Mouse (Mus musculus) G1E (cell line): ENCODE measurements at regions not wholly inside any gene's neighbourhood (a gene's known extent, or its start where the extent isn't known, plus 50 kb on each side); places are given as distances from the start of the nearest gene placed in this dataset.

Source experiments
- ATAC-seq: 2 replicates; pipeline ENCODE4 v1.8.0; 2016; ENCODE audit warnings: mild to moderate bottlenecking; ENCODE audit not compliant: insufficient number of reproducible peaks, poor library complexity, low FRiP score, severe bottlenecking; ENCODE audit errors: extremely low read depth
- DNase-seq: peaks from one replicate; pipeline ENCODE4 v3.0.0; 2012; ENCODE audit warnings: low spot score
- H3K27me3 ChIP-seq: 2 replicates; pipeline ENCODE4 v1.6.1; 2012; ENCODE audit warnings: mild to moderate bottlenecking, low read length, inconsistent platforms; ENCODE audit not compliant: insufficient read depth
- H3K36me3 ChIP-seq: replicated peaks from 2 replicates; pipeline ENCODE3; 2012; ENCODE audit warnings: mild to moderate bottlenecking, inconsistent platforms
- H3K4me1 ChIP-seq: 2 replicates; pipeline ENCODE4 v1.6.1; 2012; ENCODE audit warnings: low read depth, low read length, inconsistent platforms, mixed read lengths; ENCODE audit not compliant: insufficient read depth
- H3K4me3 ChIP-seq: 2 replicates; pipeline ENCODE4 v1.5.1; 2012; ENCODE audit warnings: low read depth, mild to moderate bottlenecking, inconsistent platforms, low read length, moderate library complexity, mixed read lengths
- H3K9me3 ChIP-seq: replicated peaks from 2 replicates; pipeline ENCODE4 v1.6.1; 2012; ENCODE audit warnings: inconsistent platforms
- CTCF ChIP-seq: IDR thresholded peaks from 2 replicates; pipeline ENCODE4 v1.5.1; 2012; ENCODE audit warnings: low read depth, low read length, inconsistent platforms, mixed read lengths
- GATA1 ChIP-seq: IDR thresholded peaks from 2 replicates; pipeline ENCODE4 v1.6.1; 2012; ENCODE audit warnings: borderline replicate concordance, low read length, inconsistent platforms, mixed read lengths
- GATA2 ChIP-seq: IDR thresholded peaks from 2 replicates; pipeline ENCODE4 v1.6.1; 2012; ENCODE audit warnings: low read depth, low read length, inconsistent platforms, borderline replicate concordance
- POLR2AphosphoS5 ChIP-seq: IDR thresholded peaks from 2 replicates; pipeline ENCODE4 v1.6.1; 2012; ENCODE audit warnings: low read depth, low read length, inconsistent platforms; ENCODE audit not compliant: insufficient replicate concordance
- TAL1 ChIP-seq: conservative IDR thresholded peaks from 2 replicates; pipeline ENCODE4 v1.6.1; 2012; ENCODE audit warnings: low read depth, low read length, inconsistent platforms, mixed read lengths

- Histone ChIP-seq H3K9me3 (no peaks in the 10 kb centered on the region), H3K36me3 (no peaks in the 10 kb centered on the region), H3K27me3 (no peaks in the 10 kb centered on the region), H3K4me1 (no peaks in the 10 kb centered on the region), H3K4me3 (no peak overlapping the region)
- no peak for TF ChIP-seq GATA2
- no peak for TF ChIP-seq CTCF
- TF ChIP-seq TAL1: no peak
- TF ChIP-seq POLR2AphosphoS5: no peak
- no peak for TF ChIP-seq GATA1
- DNase-seq (no peak), ATAC-seq (no peak)
Measured at GRCm38 (mm10) chr15:41347221-41347620, 1213.1 kb downstream of the 9330182O14Rik start.

GRCm38 (mm10) chr15:41352129-41352528, 1218.0 kb downstream of the 9330182O14Rik start:
- no peaks in the 10 kb centered on the region for H3K36me3 ChIP-seq
- no peak overlapping the region for H3K4me3 ChIP-seq
- no peaks in the 10 kb centered on the region for H3K4me1 ChIP-seq
- ATAC-seq (no peak), DNase-seq (no peak)
- no peaks in the 10 kb centered on the region for H3K9me3 ChIP-seq
- TF ChIP-seq GATA1 (no peak), CTCF (no peak), POLR2AphosphoS5 (no peak), GATA2 (no peak), TAL1 (no peak)
- H3K27me3 ChIP-seq: no peaks in the 10 kb centered on the region

DNA sequence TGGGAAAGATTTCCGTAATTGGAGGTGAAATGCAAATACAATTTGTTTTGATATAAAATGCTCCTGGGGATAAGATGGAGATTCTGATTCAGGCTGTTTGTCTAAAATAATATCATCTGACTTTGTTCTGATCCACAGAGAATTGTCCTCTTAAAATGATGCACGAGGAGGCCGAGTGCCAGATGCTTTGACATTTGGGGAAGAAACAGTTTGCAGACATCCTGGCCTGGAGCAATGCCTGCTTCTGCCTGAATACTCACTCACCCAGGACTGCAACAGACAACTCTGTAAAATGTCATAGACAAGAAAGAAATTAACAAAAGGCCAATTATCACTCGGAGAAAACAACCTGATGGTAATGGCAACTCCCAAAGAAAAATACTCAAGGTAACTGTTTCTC, 1225.1 kb downstream of the 9330182O14Rik start:
- Histone ChIP-seq H3K36me3 (no peaks in the 10 kb centered on the region), H3K27me3 (no peaks in the 10 kb centered on the region), H3K4me1 (no peaks in the 10 kb centered on the region), H3K9me3 (no peaks in the 10 kb centered on the region), H3K4me3 (no peak overlapping the region)
- DNase-seq (no peak), ATAC-seq (no peak)
- TF ChIP-seq TAL1 (no peak), GATA1 (no peak), GATA2 (no peak), CTCF (no peak), POLR2AphosphoS5 (no peak)

DNA sequence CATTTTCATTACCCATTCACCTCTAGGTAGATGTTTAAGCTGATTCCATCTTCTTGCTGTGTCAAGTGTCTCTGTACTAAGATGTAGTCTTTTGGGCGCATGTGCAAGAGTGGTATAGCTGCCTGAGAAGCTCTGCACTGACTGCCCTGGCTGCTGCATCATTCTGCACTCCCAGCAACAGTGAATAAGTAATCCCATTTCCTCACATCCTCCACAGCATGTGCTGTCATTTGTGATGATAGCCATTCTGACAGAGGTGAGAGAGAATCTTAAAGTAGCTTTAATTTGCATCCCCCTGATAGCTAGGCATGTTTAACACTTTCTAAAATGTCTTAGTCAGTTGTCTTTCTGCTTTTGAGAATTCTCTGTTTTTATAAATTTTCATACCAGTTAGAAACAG, 1240.5 kb downstream of the 9330182O14Rik start:
- H3K4me3 ChIP-seq: no peak overlapping the region
- TF ChIP-seq GATA2 (no peak), CTCF (no peak), TAL1 (no peak), POLR2AphosphoS5 (no peak), GATA1 (no peak)
- H3K4me1 ChIP-seq: no peaks in the 10 kb centered on the region
- H3K9me3 ChIP-seq: no peaks in the 10 kb centered on the region
- ATAC-seq: no peak
- DNase-seq: no peak
- no peaks in the 10 kb centered on the region for H3K27me3 ChIP-seq
- H3K36me3 ChIP-seq: no peaks in the 10 kb centered on the region

- TF ChIP-seq GATA2: no peak
- TF ChIP-seq TAL1: no peak
- no peak for TF ChIP-seq POLR2AphosphoS5
- no peak for TF ChIP-seq CTCF
- TF ChIP-seq GATA1: no peak
- H3K4me3 ChIP-seq: no peak overlapping the region
- DNase-seq: no peak
Measured at GRCm38 (mm10) chr15:41375906-41376305, 1241.7 kb downstream of the 9330182O14Rik start.

DNA sequence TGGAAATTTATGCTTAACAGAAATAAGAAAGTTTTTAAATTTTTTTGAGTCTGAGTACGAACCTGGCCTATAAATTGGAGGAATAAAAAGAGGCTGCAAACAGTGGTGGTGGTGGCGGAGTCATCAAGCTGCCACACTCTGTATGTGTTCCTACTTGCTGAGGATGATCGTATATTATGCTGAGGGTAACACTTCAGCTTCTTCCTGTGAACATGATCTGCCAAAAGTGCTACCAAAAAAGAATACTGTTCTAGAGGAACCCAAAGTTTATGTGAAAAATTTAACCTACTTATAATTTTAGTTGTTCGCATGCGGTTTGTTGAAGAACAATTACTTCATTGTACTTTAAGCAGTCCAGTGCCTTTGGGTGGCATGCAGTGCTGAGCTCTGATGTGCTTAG, 1245.5 kb downstream of the 9330182O14Rik start:
- TF ChIP-seq POLR2AphosphoS5 (no peak), CTCF (no peak), GATA1 (no peak), GATA2 (no peak)
- Histone ChIP-seq H3K9me3 (no peaks in the 10 kb centered on the region), H3K4me1 (no peaks in the 10 kb centered on the region), H3K27me3 (no peaks in the 10 kb centered on the region), H3K36me3 (no peaks in the 10 kb centered on the region), H3K4me3 (no peak overlapping the region)
- no peak for DNase-seq
- no peak for ATAC-seq

More at GRCm38 (mm10) chr15:41375906-41376305, 1241.7 kb downstream of the 9330182O14Rik start:
- Histone ChIP-seq H3K9me3 (no peaks in the 10 kb centered on the region), H3K27me3 (no peaks in the 10 kb centered on the region), H3K4me1 (no peaks in the 10 kb centered on the region), H3K36me3 (no peaks in the 10 kb centered on the region)
- no peak for ATAC-seq

GRCm38 (mm10) chr15:41380429-41380828, 1246.3 kb downstream of the 9330182O14Rik start:
- Histone ChIP-seq H3K27me3 (no peaks in the 10 kb centered on the region), H3K4me1 (no peaks in the 10 kb centered on the region), H3K36me3 (no peaks in the 10 kb centered on the region), H3K9me3 (no peaks in the 10 kb centered on the region), H3K4me3 (no peak overlapping the region)
- DNase-seq (no peak), ATAC-seq (no peak)
- no peak for TF ChIP-seq POLR2AphosphoS5
- TF ChIP-seq TAL1: no peak
- no peak for TF ChIP-seq CTCF
- TF ChIP-seq GATA1: no peak
- no peak for TF ChIP-seq GATA2
